Mouse (Mus musculus) T-helper 1 cell (primary cell): ENCODE measurements around the gene Per1.

Experiments used
- in situ Hi-C: fragments of 300-600 bp; cut with MboI, MseI; formaldehyde crosslinking; loops from one replicate; pipeline ENCODE4 v1.15.1; 2025; ENCODE audit warnings: high pct_unique_total_duplicates

The Per1 gene

GRCm38 (mm10) chr11:69124498-69124847 is 29.5 kb downstream of the Per1 start:
- in situ Hi-C loops, result loop anchor here (5.0 to 25.0 kb wide), 3 partner anchors 62 to 1113 kb away; partner anchors contain the start of genes 0610010K14Rik, Bcl6b, Gm21988 and Rnasek

- in situ Hi-C loops, result loop anchor here (10.0 kb wide), 1 partner anchor 920 kb away; no protein-coding TSS in a partner anchor
Observed at GRCm38 (mm10) chr11:69125041-69125851, 30.2 kb downstream of the Per1 start.

GRCm38 (mm10) chr11:69125852-69125918 is 30.7 kb downstream of the Per1 start, which contains the start of gene Aloxe3:
Gene Aloxe3, plus strand, starts transcription at chr11:69125896.
- in situ Hi-C loops, result loop anchor here (10.0 kb wide), 1 partner anchor 921 kb away; no protein-coding TSS in a partner anchor

- in situ Hi-C loops, result loop anchor here (10.0 kb wide), 1 partner anchor 921 kb away; no protein-coding TSS in a partner anchor
Observed at GRCm38 (mm10) chr11:69125919-69126705, 31.1 kb downstream of the Per1 start.

- in situ Hi-C loops, result loop anchor here (10.0 kb wide), 1 partner anchor 922 kb away; no protein-coding TSS in a partner anchor
Observed at GRCm38 (mm10) chr11:69126706-69127095, 31.7 kb downstream of the Per1 start.

GRCm38 (mm10) chr11:69128426-69129122 is 33.6 kb downstream of the Per1 start:
- in situ Hi-C loops, result loop anchor here (10.0 kb wide), 1 partner anchor 924 kb away; no protein-coding TSS in a partner anchor

GRCm38 (mm10) chr11:69133566-69133922 is 38.5 kb downstream of the Per1 start:
- in situ Hi-C loops, result no loop called here

- in situ Hi-C loops, result no loop called here
Observed at GRCm38 (mm10) chr11:69133923-69134621, 39.1 kb downstream of the Per1 start.

- in situ Hi-C loops, result no loop called here
Observed at GRCm38 (mm10) chr11:69134622-69134968, 39.6 kb downstream of the Per1 start.

- in situ Hi-C loops, result no loop called here
Observed at GRCm38 (mm10) chr11:69135361-69135760, 40.3 kb downstream of the Per1 start.

- in situ Hi-C loops, result no loop called here
Observed at GRCm38 (mm10) chr11:69147546-69147945, 52.5 kb downstream of the Per1 start.

- in situ Hi-C loops, result no loop called here
Observed at GRCm38 (mm10) chr11:69148451-69148960, 53.5 kb downstream of the Per1 start.

- in situ Hi-C loops, result no loop called here
Observed at GRCm38 (mm10) chr11:69149728-69150127, 54.7 kb downstream of the Per1 start.

GRCm38 (mm10) chr11:69150444-69150843 is 55.4 kb downstream of the Per1 start:
- in situ Hi-C loops, result no loop called here

- in situ Hi-C loops, result no loop called here
Observed at GRCm38 (mm10) chr11:69151004-69151403, 56.0 kb downstream of the Per1 start.

GRCm38 (mm10) chr11:69153831-69154230 is 58.8 kb downstream of the Per1 start:
- in situ Hi-C loops, result no loop called here

- in situ Hi-C loops, result no loop called here
Observed at GRCm38 (mm10) chr11:69155351-69155750, 60.3 kb downstream of the Per1 start.

- in situ Hi-C loops, result no loop called here
Observed at GRCm38 (mm10) chr11:69156800-69157199, 61.8 kb downstream of the Per1 start, which contains the start of gene Alox12b. Gene Alox12b, plus strand, starts transcription at chr11:69156989.
